Mouse (Mus musculus) CH12F3 (cell line): ENCODE results near the gene Ptov1.

ENCODE experiments used
- in situ Hi-C: fragments of 300-500 bp; cut with MboI; formaldehyde crosslinking; loops from 2 replicates; pipeline ENCODE4 v1.14.3; 2020; ENCODE audit warnings: low sequenced_read_pairs

The Ptov1 gene

DNA sequence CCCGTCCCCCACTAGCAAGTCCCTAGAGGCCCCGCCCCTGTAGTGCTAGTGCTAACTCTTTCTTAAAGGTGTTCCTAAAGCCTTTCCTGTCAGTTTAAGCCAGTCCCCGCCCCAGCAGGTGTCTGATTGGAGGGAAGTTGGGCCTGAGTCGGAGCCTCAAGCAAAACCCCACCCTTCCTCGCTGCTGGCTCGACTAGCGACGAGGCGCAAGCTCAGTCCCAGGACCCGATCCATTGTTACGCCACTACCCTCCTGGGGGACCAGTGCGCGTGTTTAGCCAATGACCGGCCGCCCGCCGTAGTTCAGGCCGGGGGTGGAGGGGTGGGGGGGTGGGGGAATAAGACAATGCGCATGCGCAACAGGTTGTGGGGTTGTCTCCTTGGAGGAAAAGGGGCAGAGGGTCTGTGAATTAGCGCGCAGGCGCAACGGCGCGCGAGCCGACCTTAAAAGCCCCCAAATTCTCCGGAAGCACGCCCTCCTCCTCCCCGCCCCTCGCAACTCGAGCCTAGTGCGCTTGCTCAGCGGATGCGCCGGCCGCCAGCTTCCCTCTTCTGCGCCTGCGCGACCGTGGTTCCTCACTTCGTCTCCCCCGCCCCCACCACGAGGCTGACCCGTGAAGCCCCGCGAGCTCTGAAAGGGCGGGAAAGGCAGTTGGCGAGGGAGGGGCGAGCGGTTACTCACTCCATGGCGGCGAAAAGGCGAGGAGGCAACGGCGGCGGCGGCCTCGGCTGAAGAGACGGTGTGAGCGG is 53.7 kb downstream of the Ptov1 start, which contains the start of the genes Nup62 and Il4i1:
TSS of gene Nup62 (plus strand) at position 368 of the 749 bp plus-strand sequence.
TSS of gene Il4i1 (plus strand) at position 667 of the 749 bp plus-strand sequence.
- in situ Hi-C loops, result no loop called here

DNA sequence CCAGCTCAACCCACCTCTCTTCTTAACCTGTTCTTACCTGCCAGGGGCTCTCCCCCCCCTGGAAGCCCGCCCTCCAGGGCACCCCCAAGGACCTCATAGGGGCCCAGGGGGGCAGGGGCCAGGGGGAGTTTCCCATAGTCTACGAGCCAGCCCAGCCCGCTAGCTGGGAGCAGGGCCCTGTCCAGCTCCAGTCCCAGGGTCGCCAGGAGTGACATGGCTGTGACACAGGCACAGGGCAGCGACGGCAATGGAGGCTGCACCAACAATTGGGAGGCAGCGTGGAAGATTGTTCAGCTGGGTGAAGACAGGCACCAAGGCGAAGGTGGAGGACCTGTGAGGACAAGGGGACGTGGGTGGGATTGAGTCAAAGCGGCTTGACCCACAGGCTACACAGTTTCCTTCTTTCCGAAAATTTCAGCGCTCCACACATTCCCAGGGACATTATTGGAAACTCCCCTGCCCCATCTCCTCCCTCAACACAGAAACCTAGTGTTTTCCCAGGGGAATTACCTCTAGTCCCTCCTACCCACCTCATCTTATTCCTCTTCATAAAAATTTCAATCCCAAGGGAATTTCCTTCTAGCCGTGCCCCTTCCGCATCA is 54.5 kb downstream of the Ptov1 start:
- in situ Hi-C loops, result no loop called here

DNA sequence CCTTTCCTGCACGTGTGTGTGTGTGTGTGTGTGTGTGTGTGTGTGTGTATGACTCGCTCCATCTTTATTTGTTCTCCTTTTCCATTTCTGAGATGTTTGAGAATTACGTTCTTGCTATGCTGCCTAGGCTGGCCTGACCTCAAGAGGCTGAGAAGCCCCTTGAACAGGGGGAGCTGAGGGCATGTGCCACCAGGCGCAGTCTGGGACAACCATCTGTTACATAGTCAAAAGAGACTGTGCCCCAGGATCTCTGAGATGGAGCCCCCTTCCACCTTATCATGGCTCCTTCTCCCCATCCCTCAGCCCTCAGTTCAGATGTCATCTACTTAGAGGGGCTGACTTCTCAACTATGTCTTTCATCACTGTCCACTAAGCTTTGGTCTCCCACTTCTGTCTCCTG is 55.2 kb downstream of the Ptov1 start:
- in situ Hi-C loops, result no loop called here

DNA sequence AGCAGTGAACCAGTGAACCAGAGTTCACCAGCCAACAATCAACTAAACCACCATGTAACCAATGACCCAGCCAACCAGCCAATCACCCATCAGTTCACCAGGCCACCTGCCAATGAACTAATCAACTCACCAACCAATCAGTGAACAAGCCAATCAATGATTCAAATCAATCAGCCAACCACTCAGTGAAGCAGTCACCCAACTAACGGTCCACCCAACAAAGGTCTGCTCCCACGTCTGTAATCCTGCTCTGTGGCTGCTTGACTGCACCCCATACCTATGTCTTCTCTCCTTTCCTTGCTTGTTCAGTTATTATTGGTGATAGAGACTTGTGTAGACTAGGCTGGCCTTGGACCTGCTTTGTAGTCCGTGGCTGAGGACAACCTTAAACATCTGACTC is 55.6 kb downstream of the Ptov1 start:
- in situ Hi-C loops, result no loop called here
